Mouse (Mus musculus): ENCODE results near the gene St3gal4.

DNA sequence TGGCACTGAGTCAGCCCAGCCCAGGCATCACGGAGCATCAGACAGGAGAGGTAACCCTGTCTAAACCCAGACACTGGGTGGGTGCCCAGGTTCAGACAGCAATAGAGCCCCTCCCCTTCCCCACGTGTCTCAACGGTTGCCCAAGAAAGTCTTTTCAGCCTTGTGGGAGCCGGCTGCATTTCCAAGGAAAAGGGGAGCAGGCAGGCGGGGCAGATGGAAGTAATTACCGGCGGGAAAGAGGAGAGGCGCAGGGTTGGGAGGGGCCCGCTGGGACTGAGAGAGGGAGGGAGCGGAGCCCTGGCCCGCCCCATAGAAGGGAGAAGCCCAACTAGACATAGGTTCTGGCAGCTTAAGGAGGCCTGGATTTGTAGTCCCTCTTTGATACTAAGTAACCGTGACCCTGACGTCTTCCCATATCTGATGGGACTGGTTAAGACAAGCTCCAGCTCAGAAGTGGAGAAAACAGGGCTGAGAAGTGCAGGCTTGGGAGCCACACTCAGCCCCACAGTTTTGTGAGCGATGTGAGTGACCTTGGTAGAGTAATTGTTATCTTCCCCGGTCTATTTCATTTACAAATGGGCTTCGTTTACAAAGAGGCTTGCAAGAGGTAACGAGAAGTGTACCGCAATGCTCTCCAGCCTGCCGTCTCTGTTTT lies 7.0 kb downstream of the St3gal4 start:
- TF ChIP-seq HCFC1 (IDR thresholded peaks at IDR 0.05; ENCODE audit: low read depth, low read length) (no peak), MXI1 (IDR thresholded peaks at IDR 0.05; ENCODE audit: low read depth, low read length) (no peak), POLR2A (IDR thresholded peaks at IDR 0.05; ENCODE audit: low read depth, low read length) (no peak), JUN (IDR thresholded peaks at IDR 0.05; ENCODE audit: insufficient read depth, low read depth, low read length) (no peak), CTCF (conservative IDR thresholded peaks at IDR 0.05 in 1 of 2, IDR thresholded peaks at IDR 0.05 in 1 of 2; ENCODE audit: low read depth in 2 of 2, low read length in 2 of 2) (no peak), TCF12 (IDR thresholded peaks at IDR 0.05; ENCODE audit: low read depth, low read length) (no peak), RCOR1 (conservative IDR thresholded peaks at IDR 0.05; ENCODE audit: low read depth, low read length) (no peak), MAFK (IDR thresholded peaks at IDR 0.05; ENCODE audit: insufficient replicate concordance, low read length) (no peak), CHD2 (IDR thresholded peaks at IDR 0.05; ENCODE audit: low read length) (no peak), KAT2A (IDR thresholded peaks at IDR 0.05; ENCODE audit: insufficient replicate concordance, low read length) (no peak)
